Mouse (Mus musculus) forebrain, postnatal 0 days (tissue): ENCODE data around the gene Pkig. TPM values are rescaled to one million over a fixed set of nuclear protein-coding genes. Genes with fewer than 3 reads are reported as not detected.
"Not testable (repeated sequence)": the region's sequence is repeated elsewhere in the genome, so short reads cannot be mapped to it uniquely, and the experiment has no call there.

Experiments
- ATAC-seq: fragments of 200-750 bp; cut with Nextera tagmentation; 2 replicates; pipeline ENCODE4 v1.8.0; 2017; ENCODE audit warnings: mild to moderate bottlenecking, moderate library complexity
- DNase-seq: peaks from one replicate; pipeline ENCODE4 v3.0.0-alpha.2; 2015
- H3K27ac ChIP-seq: fragments of 300-500 bp; sonication (generic); 2 replicates; pipeline ENCODE4 v1.5.1; 2014; ENCODE audit warnings: low read depth, mild to moderate bottlenecking, antibody characterized with exemption, low read length, moderate library complexity, mixed read lengths
- H3K27me3 ChIP-seq: fragments of 300-500 bp; sonication (generic); 2 replicates; pipeline ENCODE4 v1.6.1; 2014; ENCODE audit warnings: mild to moderate bottlenecking, low read length, mixed read lengths; ENCODE audit not compliant: insufficient read depth
- H3K36me3 ChIP-seq: fragments of 300-500 bp; sonication (generic); 2 replicates; pipeline ENCODE4 v1.6.1; 2014; ENCODE audit warnings: mild to moderate bottlenecking, moderate library complexity; ENCODE audit not compliant: insufficient read depth
- H3K4me1 ChIP-seq: fragments of 300-500 bp; sonication (generic); 2 replicates; pipeline ENCODE4 v1.6.1; 2014; ENCODE audit warnings: antibody characterized with exemption; ENCODE audit not compliant: insufficient read depth
- H3K4me2 ChIP-seq: fragments of 300-500 bp; sonication (generic); 2 replicates; pipeline ENCODE4 v1.6.1; 2014; ENCODE audit warnings: low read depth, mild to moderate bottlenecking, moderate library complexity
- H3K4me3 ChIP-seq: fragments of 300-500 bp; sonication (generic); 2 replicates; pipeline ENCODE4 v1.5.1; 2014; ENCODE audit warnings: low read depth, low read length, mixed read lengths
- H3K9ac ChIP-seq: fragments of 300-500 bp; sonication (generic); 2 replicates; pipeline ENCODE4 v1.6.1; 2014; ENCODE audit warnings: mild to moderate bottlenecking
- H3K9me3 ChIP-seq: fragments of 300-500 bp; sonication (generic); 2 replicates; pipeline ENCODE4 v1.6.1; 2016; ENCODE audit warnings: low read length
- CTCF ChIP-seq: sonication (generic); IDR thresholded peaks from 2 replicates; pipeline ENCODE4 v1.5.1; 2016; ENCODE audit warnings: antibody characterized with exemption, control low read depth, low read depth
- WGBS: fragments of 180-500 bp; shearing (Covaris S2); extraction: QIAGEN DNeasy Blood & Tissue Kit; methylation state at CpG from one replicate; pipeline ENCODE4 v1.1.7; 2014; 5-methylcytosine and 5-hydroxymethylcytosine counted together
- polyA plus RNA-seq: library from polyadenylated mRNA; unstranded; fragments of >200 nt; fragmentation: Nextera tagmentation; extraction: Ambion mirVana; gene quantifications from 2 replicates; pipeline ENCODE4 v1.2.1, GENCODE M21; 2015
- total RNA-seq: library from RNA; depleted of rRNA; stranded (reverse); fragments of >200 nt; gene quantifications from 2 replicates; pipeline ENCODE4 v1.2.3, GENCODE M21; 2014

The Pkig gene
- total and polyA plus RNA-seq, 2 experiments from 2014 or later, result 114 to 211 TPM

- 94% methylated on average over 4 of the region's 4 CpGs for WGBS
- TF ChIP-seq CTCF, result no peak
- H3K27me3 ChIP-seq, result no peaks in the 10 kb centered on the region
- no peak for ATAC-seq
- no peak overlapping the region for H3K27ac ChIP-seq
- no peak overlapping the region for H3K4me2 ChIP-seq
- peaks cover 89% of the 10 kb centered on the region for H3K36me3 ChIP-seq
- no peak for DNase-seq
- no peak overlapping the region for H3K9ac ChIP-seq
- no peaks in the 10 kb centered on the region for H3K9me3 ChIP-seq
- H3K4me3 ChIP-seq, result no peak overlapping the region
- no peaks in the 10 kb centered on the region for H3K4me1 ChIP-seq
Observed at GRCm38 (mm10) chr2:163615906-163616651, 42.1 kb upstream of the Pkig start.

DNA sequence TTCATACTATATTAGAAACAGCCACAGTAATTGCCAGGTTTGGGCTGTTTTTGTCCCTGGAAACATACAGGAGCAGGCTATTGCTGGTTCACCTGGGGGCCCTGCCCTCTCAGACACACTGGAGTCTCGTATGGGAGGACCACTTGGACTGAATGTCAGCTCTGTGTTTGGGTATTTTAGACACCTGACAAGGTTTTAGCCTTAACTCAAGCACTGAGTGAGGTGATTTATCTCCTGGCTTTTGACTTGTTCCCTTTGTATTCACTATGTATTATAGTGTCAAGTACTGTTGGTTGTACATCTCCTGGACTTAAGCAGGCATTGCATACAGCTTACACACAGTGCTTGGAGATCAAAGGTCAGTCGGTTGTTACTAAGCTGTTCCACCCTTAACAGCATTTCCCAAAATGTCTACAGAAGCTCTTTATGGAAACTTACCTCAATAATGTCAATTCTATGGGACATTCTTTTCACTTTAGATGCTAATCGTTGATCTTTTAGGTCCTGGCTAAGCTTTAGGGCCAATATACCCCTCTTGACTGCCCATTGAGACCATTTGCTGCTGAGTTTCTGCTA, 41.4 kb upstream of the Pkig start:
- WGBS, result 79% methylated on average over 3 of the region's 3 CpGs
- peaks cover 88% of the 10 kb centered on the region for H3K36me3 ChIP-seq
- H3K27me3 ChIP-seq, result no peaks in the 10 kb centered on the region

GRCm38 (mm10) chr2:163617232-163617863, 40.8 kb upstream of the Pkig start:
- ATAC-seq (no peak), DNase-seq (no peak)
- H3K27ac ChIP-seq, result no peak overlapping the region
- H3K4me2 ChIP-seq, result no peak overlapping the region
- H3K4me3 ChIP-seq, result no peak overlapping the region
- H3K9me3 ChIP-seq, result no peaks in the 10 kb centered on the region
- H3K4me1 ChIP-seq, result no peaks in the 10 kb centered on the region
- peaks cover 88% of the 10 kb centered on the region for H3K36me3 ChIP-seq
- H3K9ac ChIP-seq, result no peak overlapping the region
- WGBS, result 83% methylated on average over 3 of the region's 3 CpGs
- no peak for TF ChIP-seq CTCF
- no peaks in the 10 kb centered on the region for H3K27me3 ChIP-seq

More for the DNA sequence above, 41.4 kb upstream of the Pkig start:
- H3K27ac ChIP-seq, result no peak overlapping the region
- H3K9ac ChIP-seq, result no peak overlapping the region
- H3K9me3 ChIP-seq, result no peaks in the 10 kb centered on the region
- no peaks in the 10 kb centered on the region for H3K4me1 ChIP-seq
- no peak overlapping the region for H3K4me3 ChIP-seq
- no peak for TF ChIP-seq CTCF
- ATAC-seq, result no peak
- DNase-seq, result no peak
- H3K4me2 ChIP-seq, result no peak overlapping the region

DNA sequence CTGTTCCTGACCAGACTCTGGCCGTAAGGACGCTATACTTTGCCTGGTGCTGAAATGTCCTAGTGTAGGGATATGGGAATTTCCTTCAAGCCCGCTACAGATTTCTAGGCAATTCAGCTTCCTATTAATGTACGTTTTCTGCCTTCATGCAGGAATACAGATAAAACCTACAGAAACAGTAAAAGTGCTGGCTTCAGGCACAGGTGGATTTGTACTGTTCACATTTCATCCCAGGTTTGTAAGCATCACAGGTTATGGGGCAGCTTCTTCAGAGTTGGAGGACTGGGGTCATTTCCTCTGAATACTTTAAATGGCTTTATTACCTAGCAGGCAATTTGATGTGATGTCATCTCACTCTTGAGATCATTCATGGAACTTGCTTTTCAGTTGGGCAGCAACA, 40.3 kb upstream of the Pkig start:
- H3K4me1 ChIP-seq, result no peaks in the 10 kb centered on the region
- DNase-seq (no peak), ATAC-seq (no peak)
- no peak overlapping the region for H3K9ac ChIP-seq
- WGBS, result 93% methylated on average over 4 of the region's 4 CpGs
- no peaks in the 10 kb centered on the region for H3K27me3 ChIP-seq
- H3K9me3 ChIP-seq, result no peaks in the 10 kb centered on the region
- no peak for TF ChIP-seq CTCF
- H3K4me3 ChIP-seq, result no peak overlapping the region
- H3K36me3 ChIP-seq, result peaks cover 86% of the 10 kb centered on the region
- no peak overlapping the region for H3K4me2 ChIP-seq
- no peak overlapping the region for H3K27ac ChIP-seq

DNA sequence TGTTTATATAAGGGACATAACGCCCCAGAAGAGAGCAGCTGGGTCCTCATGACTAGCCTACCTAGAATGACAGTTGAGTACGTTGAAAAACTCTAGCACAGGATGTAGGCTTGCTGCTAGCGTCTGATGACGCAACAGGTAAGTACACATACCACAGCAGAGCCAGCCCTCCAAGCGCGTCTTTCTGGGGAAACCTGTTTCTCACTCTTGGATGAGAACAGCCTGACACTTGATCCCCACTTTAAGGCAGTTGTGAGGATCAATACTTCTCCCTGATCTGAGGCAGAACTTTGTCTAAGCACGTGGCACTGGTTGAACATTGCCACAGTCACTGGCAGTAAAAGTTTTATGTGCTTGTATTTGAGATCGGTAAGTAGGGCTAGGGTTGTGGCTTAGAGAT, 37.7 kb upstream of the Pkig start:
- no peak overlapping the region for H3K4me3 ChIP-seq
- no peak for DNase-seq
- no peak overlapping the region for H3K4me2 ChIP-seq
- peaks cover 77% of the 10 kb centered on the region for H3K36me3 ChIP-seq
- no peak overlapping the region for H3K27ac ChIP-seq
- no peak for TF ChIP-seq CTCF
- H3K9ac ChIP-seq, result no peak overlapping the region
- no peaks in the 10 kb centered on the region for H3K9me3 ChIP-seq
- WGBS, result 92% methylated on average over 8 of the region's 8 CpGs
- no peaks in the 10 kb centered on the region for H3K4me1 ChIP-seq
- no peak for ATAC-seq
- H3K27me3 ChIP-seq, result no peaks in the 10 kb centered on the region

DNA sequence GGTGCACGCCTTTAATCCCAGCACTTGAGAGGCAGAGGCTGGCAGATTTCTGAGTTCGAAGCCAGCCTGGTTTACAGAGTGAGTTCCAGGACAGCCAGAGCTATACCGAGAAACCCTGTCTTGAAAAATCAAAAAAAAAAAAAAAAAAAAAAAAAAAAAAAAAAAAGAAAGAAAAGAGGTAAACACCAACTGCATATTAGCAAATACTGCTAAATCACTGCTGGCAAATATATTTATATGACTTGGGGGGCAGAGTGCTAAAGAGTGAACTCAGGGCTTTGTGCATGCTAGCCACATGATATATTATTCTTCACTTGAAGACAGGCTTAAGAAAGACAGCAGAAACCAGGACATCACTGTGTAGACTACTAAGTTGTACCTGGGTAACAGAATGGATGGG, 36.8 kb upstream of the Pkig start:
- not testable (repeated sequence) for H3K9me3 ChIP-seq, H3K27ac ChIP-seq, H3K4me1 ChIP-seq, H3K27me3 ChIP-seq, H3K9ac ChIP-seq, ATAC-seq, DNase-seq, H3K4me3 ChIP-seq, H3K4me2 ChIP-seq
- WGBS, result 98% methylated on average over 3 of the region's 3 CpGs
- H3K36me3 ChIP-seq, result peaks cover 79% of the 10 kb centered on the region

DNA sequence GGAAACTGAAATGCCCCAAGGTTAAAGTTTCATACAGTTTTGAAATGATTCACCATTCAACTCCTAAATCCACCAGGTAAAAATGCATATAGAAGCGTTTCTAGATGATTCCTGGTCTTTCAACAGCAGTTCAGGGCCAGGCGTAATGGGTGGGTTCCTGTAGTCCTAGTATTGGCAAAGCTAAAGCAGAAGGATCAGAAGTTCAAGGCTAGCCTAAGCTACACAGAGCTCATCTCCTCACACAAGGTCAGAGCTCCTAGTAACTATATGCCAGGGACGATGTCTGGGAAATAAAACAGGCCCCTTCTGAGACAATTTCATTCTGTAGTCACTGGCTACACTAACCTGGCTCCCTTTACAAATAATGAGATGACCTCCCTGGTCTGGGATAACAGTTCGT, 27.0 kb upstream of the Pkig start:
- H3K27ac ChIP-seq, result no peak overlapping the region
- H3K4me2 ChIP-seq, result no peak overlapping the region
- no peak for ATAC-seq
- no peak overlapping the region for H3K9ac ChIP-seq
- WGBS, result 98% methylated on average over 4 of the region's 4 CpGs
- no peak for DNase-seq
- no peaks in the 10 kb centered on the region for H3K4me1 ChIP-seq
- no peak for TF ChIP-seq CTCF
- H3K4me3 ChIP-seq, result no peak overlapping the region
- H3K36me3 ChIP-seq, result peaks cover 58% of the 10 kb centered on the region
- no peaks in the 10 kb centered on the region for H3K9me3 ChIP-seq
- H3K27me3 ChIP-seq, result no peaks in the 10 kb centered on the region
